Mouse (Mus musculus) limb, embryonic 14.5 days (tissue): ENCODE measurements around the gene Fgfr2. TPM values are rescaled to one million over a fixed set of nuclear protein-coding genes. Genes with fewer than 3 reads are reported as not detected.

Source experiments
- ATAC-seq: fragments of 200-750 bp; cut with Nextera tagmentation; 2 replicates; pipeline ENCODE4 v1.8.0; 2017; ENCODE audit warnings: low read depth, moderate number of reproducible peaks, moderate TSS enrichment; ENCODE audit not compliant: low FRiP score
- DNase-seq: peaks from one replicate; pipeline ENCODE4 v3.0.0-alpha.2; 2015; ENCODE audit warnings: low spot score
- H3K27ac ChIP-seq: fragments of 300-500 bp; sonication (generic); replicated peaks from 2 replicates; pipeline ENCODE4 v1.5.1; 2014; ENCODE audit warnings: low read depth, mild to moderate bottlenecking, low read length, moderate library complexity, mixed read lengths
- H3K27me3 ChIP-seq: fragments of 300-500 bp; sonication (generic); 2 replicates; pipeline ENCODE4 v1.6.1; 2014; ENCODE audit warnings: low read length, mixed read lengths; ENCODE audit not compliant: control insufficient read depth, insufficient read depth
- H3K36me3 ChIP-seq: fragments of 300-500 bp; sonication (generic); 2 replicates; pipeline ENCODE4 v1.6.1; 2014; ENCODE audit warnings: mild to moderate bottlenecking, low read length, moderate library complexity, mixed read lengths; ENCODE audit not compliant: control insufficient read depth, insufficient read depth
- H3K4me1 ChIP-seq: fragments of 300-500 bp; sonication (generic); 2 replicates; pipeline ENCODE4 v1.6.1; 2014; ENCODE audit warnings: antibody characterized with exemption, low read length, mixed read lengths; ENCODE audit not compliant: control insufficient read depth, insufficient read depth
- H3K4me2 ChIP-seq: fragments of 300-500 bp; sonication (generic); replicated peaks from 2 replicates; pipeline ENCODE4 v1.6.1; 2014; ENCODE audit warnings: low read depth, mild to moderate bottlenecking, low read length, moderate library complexity; ENCODE audit not compliant: severe bottlenecking
- H3K4me3 ChIP-seq: fragments of 300-500 bp; sonication (generic); replicated peaks from 2 replicates; pipeline ENCODE4 v1.5.1; 2014; ENCODE audit warnings: low read length
- H3K9ac ChIP-seq: fragments of 300-500 bp; sonication (generic); 2 replicates; pipeline ENCODE4 v1.6.1; 2014; ENCODE audit warnings: mild to moderate bottlenecking, low read depth, low read length, moderate library complexity; ENCODE audit not compliant: severe bottlenecking
- H3K9me3 ChIP-seq: fragments of 300-500 bp; sonication (generic); 2 replicates; pipeline ENCODE4 v1.6.1; 2016; ENCODE audit warnings: low read length; ENCODE audit not compliant: control insufficient read depth
- POLR2A ChIP-seq: fragments of 200-500 bp; IDR thresholded peaks from 2 replicates; pipeline ENCODE4 v1.8.0; 2012; ENCODE audit warnings: inconsistent platforms, mild to moderate bottlenecking, moderate library complexity, borderline replicate concordance; ENCODE audit not compliant: insufficient read depth, insufficient read length; ENCODE audit errors: extremely low read depth
- WGBS: fragments of 180-500 bp; shearing (Covaris S2); extraction: QIAGEN DNeasy Blood & Tissue Kit; methylation state at CpG from one replicate; pipeline ENCODE4 v1.1.7; 2014; 5-methylcytosine and 5-hydroxymethylcytosine counted together
- polyA plus RNA-seq, 2 experiments: library from polyadenylated mRNA; depleted of rRNA in 1 of 2; stranded (reverse) in 1 of 2; unstranded in 1 of 2; fragments of >200 nt; fragmentation: Nextera tagmentation in 1 of 2; extraction: Ambion mirVana in 1 of 2; gene quantifications; 2 replicates each; pipeline versions ENCODE4 v1.2.1 to v1.2.3; 2012 to 2014

Fgfr2 gene
- polyA plus RNA-seq, 2 experiments = 131 to 133 TPM

DNA sequence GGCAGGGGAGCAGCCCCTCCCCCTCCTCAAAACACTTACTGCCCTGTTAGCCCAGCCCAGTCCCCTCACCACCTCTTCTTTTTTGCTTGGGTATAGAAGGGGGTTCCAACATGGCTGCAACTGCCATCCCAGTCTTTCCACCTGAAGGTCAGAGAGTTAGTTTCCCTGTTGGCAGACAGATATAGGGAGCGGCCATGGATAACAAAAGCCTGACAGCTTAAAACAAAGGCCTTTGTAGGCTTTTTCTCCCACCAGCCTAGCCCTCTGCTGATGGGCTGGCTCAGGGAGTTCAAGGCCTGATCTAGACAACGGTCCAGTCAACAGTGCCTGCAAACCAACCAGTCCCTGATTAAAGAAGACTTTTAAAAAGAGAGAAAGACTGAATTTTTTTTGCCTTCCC is 780.0 kb downstream of the Fgfr2 start:
- ATAC-seq = no peak
- WGBS = 89% methylated on average over 2 of the region's 2 CpGs
- H3K27ac ChIP-seq = no peak overlapping the region

DNA sequence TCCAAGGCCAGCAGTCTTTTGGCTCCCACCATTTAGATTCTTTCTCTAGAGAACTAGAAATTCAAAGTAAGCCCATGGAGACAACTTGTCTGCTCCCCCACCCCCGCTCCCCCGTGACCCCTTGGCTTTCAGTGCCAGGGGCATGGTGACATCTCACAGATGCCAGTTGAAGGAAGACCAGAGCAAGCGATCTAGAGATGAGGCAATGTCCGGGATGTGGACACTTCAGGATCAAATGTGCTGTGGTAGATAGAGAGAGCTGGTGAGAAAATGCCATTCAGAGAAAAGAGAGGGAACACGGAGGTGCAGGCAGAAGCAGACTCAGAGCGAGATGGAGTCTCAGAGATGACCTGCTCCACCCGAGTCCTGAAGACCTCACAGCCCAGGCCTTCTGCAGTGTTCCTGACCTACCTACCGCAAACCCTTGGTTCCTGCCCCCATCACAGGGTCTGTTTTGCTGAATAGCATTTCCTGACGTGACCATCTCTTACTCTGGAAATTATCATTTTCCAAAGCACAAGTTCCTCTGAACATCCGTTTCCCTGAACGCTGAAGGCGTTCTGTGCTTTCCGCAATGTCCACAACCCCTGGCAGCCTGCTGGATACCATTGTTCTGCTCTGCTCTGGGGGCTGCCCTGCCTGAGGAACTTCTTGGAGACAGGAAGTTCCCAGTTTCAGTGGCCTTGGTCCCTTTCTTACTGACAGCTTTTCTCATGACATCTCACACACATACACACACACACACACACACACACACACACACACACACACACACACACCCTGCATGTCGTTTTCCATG is 783.9 kb downstream of the Fgfr2 start:
- Histone ChIP-seq H3K9ac (no peak overlapping the region), H3K4me2 (no peak overlapping the region), H3K27me3 (no peaks in the 10 kb centered on the region), H3K27ac (0 out of 2 replicates have a peak overlapping the region, but pooled peaks have one; percentile 22), H3K9me3 (no peaks in the 10 kb centered on the region), H3K4me3 (no peak overlapping the region), H3K36me3 (no peaks in the 10 kb centered on the region), H3K4me1 (peaks cover 9% of the 10 kb centered on the region; the same call in 1 of the 2 replicates)
- TF ChIP-seq POLR2A = no peak
- no peak for DNase-seq
- ATAC-seq = no peak
- WGBS = 81% methylated on average over 14 of the region's 14 CpGs

More for the DNA sequence above, 780.0 kb downstream of the Fgfr2 start:
- no peak overlapping the region for H3K4me3 ChIP-seq
- no peaks in the 10 kb centered on the region for H3K9me3 ChIP-seq
- H3K36me3 ChIP-seq = no peaks in the 10 kb centered on the region
- DNase-seq = no peak
- no peaks in the 10 kb centered on the region for H3K27me3 ChIP-seq
- no peak for TF ChIP-seq POLR2A
- H3K4me2 ChIP-seq = no peak overlapping the region
- H3K4me1 ChIP-seq = no peaks in the 10 kb centered on the region
- H3K9ac ChIP-seq = no peak overlapping the region

DNA sequence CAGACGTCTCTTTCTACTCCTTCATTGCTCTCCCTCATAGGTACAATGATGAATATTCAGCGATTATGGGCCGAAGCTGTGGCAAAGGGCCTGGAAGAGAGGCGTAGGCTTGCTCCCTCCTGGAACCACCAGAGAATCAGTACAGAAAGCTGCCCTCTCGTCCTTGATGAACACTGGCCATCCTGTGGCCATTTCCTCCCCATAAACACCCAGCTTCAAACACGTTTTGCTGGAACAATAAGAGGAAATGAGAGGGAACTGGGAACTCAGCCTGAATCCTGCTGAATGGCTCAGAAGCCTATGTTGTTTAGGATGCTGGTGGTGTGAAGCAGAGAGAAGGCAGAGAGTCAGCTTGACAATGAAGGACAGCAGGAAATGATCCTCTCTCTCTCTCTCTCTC is 784.8 kb downstream of the Fgfr2 start:
- peaks cover 9% of the 10 kb centered on the region; the same call in 1 of the 2 replicates for H3K4me1 ChIP-seq
- H3K9ac ChIP-seq = no peak overlapping the region
- H3K4me2 ChIP-seq = no peak overlapping the region
- ATAC-seq (no peak), DNase-seq (no peak)
- no peaks in the 10 kb centered on the region for H3K36me3 ChIP-seq
- WGBS = 56% methylated on average over 6 of the region's 6 CpGs
- H3K9me3 ChIP-seq = no peaks in the 10 kb centered on the region
- no peaks in the 10 kb centered on the region for H3K27me3 ChIP-seq
- no peak overlapping the region for H3K4me3 ChIP-seq
- no peak for TF ChIP-seq POLR2A
- H3K27ac ChIP-seq = no peak overlapping the region

DNA sequence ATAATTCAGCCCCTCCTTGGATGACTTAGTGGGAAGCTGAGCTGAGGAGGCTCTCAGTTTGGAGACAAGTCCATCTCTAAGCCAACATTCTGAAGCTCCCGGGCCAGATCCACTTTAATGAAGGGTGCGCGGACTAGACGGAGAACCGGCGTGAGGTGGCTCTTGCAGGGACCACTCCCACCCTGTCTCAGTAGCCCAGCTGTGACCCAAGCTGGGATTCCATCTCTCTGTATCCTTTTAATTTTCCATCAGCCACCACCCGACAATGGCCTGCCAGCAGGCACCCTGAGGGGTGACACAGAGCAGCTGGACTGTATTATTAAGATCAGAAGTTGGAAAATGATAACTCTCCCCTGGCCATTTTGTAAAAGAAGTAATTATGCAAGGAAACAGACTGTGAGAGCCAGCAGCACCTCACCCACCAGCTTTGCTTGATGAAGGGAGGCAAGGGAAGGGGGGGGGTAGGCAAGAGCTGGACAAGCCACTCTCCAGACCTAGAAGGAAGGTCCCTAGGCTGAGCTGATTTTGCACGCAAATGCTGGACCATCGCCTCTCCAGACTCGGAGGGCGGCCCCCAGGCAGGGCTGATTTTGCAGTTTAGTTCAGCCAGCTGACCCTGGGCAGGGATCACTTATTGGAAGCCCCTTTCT is 785.8 kb downstream of the Fgfr2 start:
- Histone ChIP-seq H3K4me1 (peaks cover 9% of the 10 kb centered on the region; the same call in 1 of the 2 replicates), H3K36me3 (no peaks in the 10 kb centered on the region), H3K27me3 (no peaks in the 10 kb centered on the region), H3K9me3 (no peaks in the 10 kb centered on the region), H3K9ac (no peak overlapping the region), H3K27ac (no peak overlapping the region), H3K4me3 (no peak overlapping the region), H3K4me2 (no peak overlapping the region)
- ATAC-seq = no peak
- TF ChIP-seq POLR2A = no peak
- WGBS = 67% methylated on average over 11 of the region's 11 CpGs
- DNase-seq = no peak

DNA sequence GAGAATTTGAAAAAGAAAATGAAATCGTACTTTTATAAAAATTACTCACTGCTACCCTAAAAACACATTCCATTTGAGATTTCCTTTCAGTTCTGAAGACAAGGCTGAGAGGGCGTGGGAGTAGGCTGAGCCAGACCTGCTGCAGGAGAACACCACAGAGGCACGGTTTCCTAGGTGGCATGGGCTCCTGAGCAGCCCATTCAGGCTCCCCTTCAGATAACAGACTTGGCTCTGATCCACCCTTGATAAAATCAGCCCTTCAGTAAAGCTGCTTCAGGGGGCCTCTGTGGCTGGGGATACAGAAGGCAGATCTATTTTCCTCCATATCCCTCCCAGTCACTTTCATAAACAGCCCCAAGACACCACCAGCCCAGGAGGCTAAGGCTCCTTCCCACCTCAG is 786.4 kb downstream of the Fgfr2 start:
- Histone ChIP-seq H3K4me2 (no peak overlapping the region), H3K9ac (no peak overlapping the region), H3K36me3 (no peaks in the 10 kb centered on the region), H3K9me3 (no peaks in the 10 kb centered on the region), H3K27me3 (no peaks in the 10 kb centered on the region), H3K27ac (no peak overlapping the region), H3K4me3 (no peak overlapping the region), H3K4me1 (peaks cover 14% of the 10 kb centered on the region)
- ATAC-seq = no peak
- TF ChIP-seq POLR2A = no peak
- WGBS = 55% methylated on average over 3 of the region's 3 CpGs
- no peak for DNase-seq
